ENCODE assay signal across 20 mouse cellular contexts in genomic region chr8:71554001-71554400, GRCm38 (mm10). TPM values are rescaled to one million over a fixed set of nuclear protein-coding genes. Genes with fewer than 3 reads are reported as not detected.
DNase-seq lines count a peak whose midpoint lies in the region; ATAC-seq and TF ChIP-seq lines count a peak whose summit lies in the region.
"Had no signal": no experiment of that assay in that cellular context is flagged by ENCODE, and none has a peak within 500 bp of the region (broad histone marks: within the 10 kb centered on the region; RNA-seq: fewer than 3 reads in every experiment).

No protein-coding gene starts in this region.

- H3K27me3 ChIP-seq in heart, postnatal 0 days (ENCODE audit: control insufficient read depth, insufficient read depth, low read length) = peaks cover 18% of the 10 kb centered on the region
- H3K27me3 ChIP-seq in kidney, postnatal 0 days (ENCODE audit: insufficient read depth, low read length) = peaks cover 7% of the 10 kb centered on the region; the same call in 1 of the 2 replicates
- H3K27me3 ChIP-seq in lung, postnatal 0 days (replicated peaks; ENCODE audit: insufficient read depth, low read length) = 0 out of 2 replicates have a peak, but pooled peaks cover 12% of the 10 kb centered on the region
- H3K27me3 ChIP-seq in MEL (ENCODE audit: control insufficient read depth in 1 of 2, insufficient read depth in 2 of 2, low read length in 2 of 2) = no peaks in the 10 kb centered on the region

- H3K9ac ChIP-seq in heart, postnatal 0 days (replicated peaks; ENCODE audit: low read depth, low read length) = no peak overlapping the region
- H3K9ac ChIP-seq in kidney, postnatal 0 days (ENCODE audit: low read depth, low read length) = no peak overlapping the region
- no peak overlapping the region for H3K9ac ChIP-seq in lung, postnatal 0 days (replicated peaks; ENCODE audit: low read depth)
- no peak overlapping the region for H3K9ac ChIP-seq in MEL (ENCODE audit: control insufficient read depth, low read depth, low read length, poor library complexity, severe bottlenecking)
- H3K9ac ChIP-seq: forebrain, embryonic 13.5 days; forebrain, postnatal 0 days; hindbrain, embryonic 13.5 days had no signal

- H3K4me3 ChIP-seq in heart, postnatal 0 days (ENCODE audit: low read depth, low read length) = no peak overlapping the region
- no peak overlapping the region for H3K4me3 ChIP-seq in kidney, postnatal 0 days (replicated peaks; ENCODE audit: low read depth, low read length)
- H3K4me3 ChIP-seq in lung, postnatal 0 days (ENCODE audit: low read depth, low read length) = no peak overlapping the region
- no peak overlapping the region for H3K4me3 ChIP-seq in MEL (ENCODE audit: control insufficient read depth in 1 of 2, insufficient read depth in 1 of 2, low read depth in 2 of 2, low read length in 2 of 2)
- H3K4me3 ChIP-seq: embryonic facial prominence, embryonic 10.5 days; forebrain, embryonic 13.5 days; hindbrain, embryonic 13.5 days had no signal

- intact Hi-C loops in heart, postnatal 36 days (cut with DNase I) = no loop called here

- no peak for TF ChIP-seq CTCF in heart, postnatal 0 days (IDR thresholded peaks at IDR 0.05; ENCODE audit: low read depth)
- no peak for TF ChIP-seq CTCF in kidney, postnatal 0 days (IDR thresholded peaks at IDR 0.05; ENCODE audit: low read depth)
- TF ChIP-seq CTCF in lung, postnatal 0 days (IDR thresholded peaks at IDR 0.05) = no peak
- TF ChIP-seq CTCF in MEL (IDR thresholded peaks at IDR 0.05 in 2 of 3, conservative IDR thresholded peaks at IDR 0.05 in 1 of 3; ENCODE audit: control insufficient read depth in 1 of 3, insufficient read depth in 1 of 3, low read depth in 2 of 3, low read length in 3 of 3, poor library complexity in 1 of 3, severe bottlenecking in 1 of 3) = no peak

- H3K4me1 ChIP-seq in heart, postnatal 0 days (ENCODE audit: control insufficient read depth, insufficient read depth) = 0 out of 2 replicates have a peak, but pooled peaks cover 4% of the 10 kb centered on the region
- H3K4me1 ChIP-seq in kidney, postnatal 0 days (replicated peaks; ENCODE audit: insufficient read depth, low read length) = 0 out of 2 replicates have a peak, but pooled peaks cover under 1% of the 10 kb centered on the region
- H3K4me1 ChIP-seq in lung, postnatal 0 days (ENCODE audit: insufficient read depth, low read depth, low read length) = peaks cover 6% of the 10 kb centered on the region; the same call in 1 of the 2 replicates
- H3K4me1 ChIP-seq in MEL (ENCODE audit: control insufficient read depth in 1 of 2, insufficient read depth in 2 of 2, low read length in 2 of 2) = peaks cover 5 to 27% of the 10 kb centered on the region in 2 experiments

- peak overlapping the region; percentile 34; the same call in 1 of the 2 replicates for H3K27ac ChIP-seq in heart, postnatal 0 days (ENCODE audit: low read depth)
- H3K27ac ChIP-seq in kidney, postnatal 0 days = peak overlapping the region; percentile 31; the same call in 1 of the 2 replicates
- peak overlapping the region; percentile 51 for H3K27ac ChIP-seq in lung, postnatal 0 days (ENCODE audit: low read length)
- peak overlapping the region; percentile 38 for H3K27ac ChIP-seq in MEL (ENCODE audit: control insufficient read depth, low read depth, low read length)
- H3K27ac ChIP-seq: forebrain, embryonic 13.5 days; hindbrain, embryonic 13.5 days had no signal

- DNase-seq in heart, postnatal 0 days (ENCODE audit: low spot score) = no peak
- DNase-seq in heart, postnatal 36 days = no peak
- no peak for DNase-seq in kidney, postnatal 0 days (ENCODE audit: low spot score)
- no peak for DNase-seq in kidney, adult 8-10 months
- DNase-seq in lung, postnatal 0 days (ENCODE audit: low spot score) = peak; percentile 36
- DNase-seq in lung, postnatal 36 days = no peak
- no peak for DNase-seq in MEL (ENCODE audit: low read depth, low spot score)
- DNase-seq in urinary bladder, adult 2 months (ENCODE audit: low spot score) = no peak
- DNase-seq: adrenal gland, adult 8-10 months; adrenal gland, postnatal 36 days; cerebellum, adult 2 months; cerebellum, postnatal 10 days; forebrain, postnatal 0 days; gastrocnemius, postnatal 14 days had no signal

- H3K4me2 ChIP-seq in heart, postnatal 0 days (ENCODE audit: low read depth, low read length) = no peak overlapping the region
- H3K4me2 ChIP-seq in kidney, postnatal 0 days (ENCODE audit: low read length) = no peak overlapping the region
- H3K4me2 ChIP-seq in lung, postnatal 0 days (replicated peaks; ENCODE audit: low read depth, low read length) = no peak overlapping the region
- H3K4me2 ChIP-seq: forebrain, embryonic 13.5 days; hindbrain, embryonic 13.5 days had no signal

- no peaks in the 10 kb centered on the region for H3K79me2 ChIP-seq in MEL (ENCODE audit: control insufficient read depth, insufficient read depth, low read length, poor library complexity)

- H3K36me3 ChIP-seq in heart, postnatal 0 days (replicated peaks; ENCODE audit: control insufficient read depth, insufficient read depth, low read length) = no peaks in the 10 kb centered on the region
- no peaks in the 10 kb centered on the region for H3K36me3 ChIP-seq in kidney, postnatal 0 days (ENCODE audit: insufficient read depth, low read length)
- no peaks in the 10 kb centered on the region for H3K36me3 ChIP-seq in lung, postnatal 0 days (ENCODE audit: insufficient read depth, low read length)
- H3K36me3 ChIP-seq in MEL (ENCODE audit: control insufficient read depth in 1 of 2, insufficient read depth in 2 of 2, low read length in 2 of 2) = peaks cover 0 to 11% of the 10 kb centered on the region in 2 experiments; a peak in 2 of 4 replicates
- H3K36me3 ChIP-seq: embryonic facial prominence, embryonic 10.5 days had no signal

- TF ChIP-seq POLR2A in MEL (IDR thresholded peaks at IDR 0.05; ENCODE audit: control insufficient read depth in 1 of 2, insufficient read depth in 1 of 2, low read depth in 1 of 2, low read length in 2 of 2, poor library complexity in 1 of 2) = no peak

- H3K9me3 ChIP-seq in heart, postnatal 0 days (replicated peaks; ENCODE audit: control insufficient read depth, low read length) = no peaks in the 10 kb centered on the region
- H3K9me3 ChIP-seq in kidney, postnatal 0 days (replicated peaks; ENCODE audit: low read length) = no peaks in the 10 kb centered on the region
- no peaks in the 10 kb centered on the region for H3K9me3 ChIP-seq in lung, postnatal 0 days (ENCODE audit: low read length)
- H3K9me3 ChIP-seq in MEL (replicated peaks; ENCODE audit: insufficient read depth, low read length) = no peaks in the 10 kb centered on the region
- H3K9me3 ChIP-seq: embryonic facial prominence, embryonic 10.5 days; forebrain, embryonic 13.5 days; hindbrain, embryonic 13.5 days had no signal

- 64% methylated on average over 6 of the region's 6 CpGs for WGBS in heart, postnatal 0 days
- WGBS in kidney, postnatal 0 days = 69% methylated on average over 6 of the region's 6 CpGs
- 52% methylated on average over 6 of the region's 6 CpGs for WGBS in lung, postnatal 0 days

- TF ChIP-seq RAD21 in MEL (IDR thresholded peaks at IDR 0.05; ENCODE audit: low read depth, low read length) = no peak

- no peak for ATAC-seq in heart, postnatal 0 days (ENCODE audit: insufficient read depth, low read depth)
- ATAC-seq in kidney, postnatal 0 days (replicated peaks; ENCODE audit: low FRiP score, low read depth) = no peak
- no peak; the same call in 1 of the 2 replicates for ATAC-seq in lung, postnatal 0 days
- ATAC-seq: forebrain, embryonic 13.5 days; forebrain, postnatal 0 days had no signal

- TF ChIP-seq EP300 in heart, postnatal 0 days (IDR thresholded peaks at IDR 0.05; ENCODE audit: low read depth) = no peak
- no peak for TF ChIP-seq EP300 in lung, postnatal 0 days (IDR thresholded peaks at IDR 0.05)
- no peak; a peak in 1 of 4 replicates for TF ChIP-seq EP300 in MEL (IDR thresholded peaks at IDR 0.05; ENCODE audit: low read depth in 1 of 2, low read length in 2 of 2)

RNA-seq across cellular contexts. Expression of gene Tmem221, which starts 4.7 kb away (rescaled TPM):
- total RNA-seq in heart, postnatal 0 days (2014; rRNA removed; ENCODE audit: low replicate concordance) = 0.08 TPM in 1 of 2 replicates, not detected in the other
- polyA plus RNA-seq in heart, postnatal 0 days (2015; fragmentation: Nextera tagmentation; extraction: Ambion mirVana) = 0.23 and 0.37 TPM in 2 replicates
- under 1 TPM in 1 of 2 experiments, not detected in 1; 0.22 TPM for total RNA-seq in heart, postnatal 36 days (2021)
- polyA plus RNA-seq in kidney, postnatal 0 days (2015; fragmentation: Nextera tagmentation; extraction: Ambion mirVana) = 17.1 and 19.1 TPM in 2 replicates
- polyA plus RNA-seq in lung, postnatal 0 days (2015; fragmentation: Nextera tagmentation; extraction: Ambion mirVana) = 8.5 and 8.7 TPM in 2 replicates
- total RNA-seq in MEL (2012; rRNA removed) = 1.2 and 1.7 TPM in 2 replicates
- 1 to 10 TPM in 1 of 2 experiments, not detected in 1; 5.1 TPM for polyA plus RNA-seq in MEL (2012; ENCODE audit: insufficient read depth in 1 of 2, insufficient read length in 2 of 2, low read depth in 1 of 2, low replicate concordance in 2 of 2, missing spikeins in 1 of 2)
- polyA plus RNA-seq in urinary bladder, adult 2 months (2012; rRNA removed) = 2.3 and 3.0 TPM in 2 replicates
- total RNA-seq: forebrain, postnatal 0 days; gastrocnemius, adult 18-20 months; hematopoietic stem cell, adult 5-6 weeks had no signal
- polyA plus RNA-seq: forebrain, embryonic 13.5 days had no signal

RNA-seq across cellular contexts. Expression of gene Mvb12a, which starts 11.3 kb away (rescaled TPM):
- total RNA-seq in heart, postnatal 0 days (2014; rRNA removed; ENCODE audit: low replicate concordance) = 47.6 and 61.5 TPM in 2 replicates
- 54.4 and 55.3 TPM in 2 replicates for polyA plus RNA-seq in heart, postnatal 0 days (2015; fragmentation: Nextera tagmentation; extraction: Ambion mirVana)
- total RNA-seq in heart, postnatal 36 days (2021) = 10 to 100 TPM; 27.8 to 32.9 TPM
- polyA plus RNA-seq in kidney, postnatal 0 days (2015; fragmentation: Nextera tagmentation; extraction: Ambion mirVana) = 129 and 131 TPM in 2 replicates
- polyA plus RNA-seq in lung, postnatal 0 days (2015; fragmentation: Nextera tagmentation; extraction: Ambion mirVana) = 103 and 112 TPM in 2 replicates
- total RNA-seq in MEL (2012; rRNA removed) = 39.5 and 46.5 TPM in 2 replicates
- polyA plus RNA-seq in MEL (2012; ENCODE audit: insufficient read depth in 1 of 2, insufficient read length in 2 of 2, low read depth in 1 of 2, low replicate concordance in 2 of 2, missing spikeins in 1 of 2) = 10 to 100 TPM in 1 of 2 experiments, not detected in 1; 67.3 TPM
- polyA plus RNA-seq in urinary bladder, adult 2 months (2012; rRNA removed) = 96.1 and 115 TPM in 2 replicates

RNA-seq across cellular contexts. Expression of gene Nxnl1, which starts 12.4 kb away (rescaled TPM):
- 0.50 TPM in 1 of 2 replicates, not detected in the other for total RNA-seq in heart, postnatal 0 days (2014; rRNA removed; ENCODE audit: low replicate concordance)
- 0.12 TPM in 2 replicates for polyA plus RNA-seq in heart, postnatal 0 days (2015; fragmentation: Nextera tagmentation; extraction: Ambion mirVana)
- total RNA-seq in heart, postnatal 36 days (2021) = under 1 TPM in 1 of 2 experiments, not detected in 1; 0.19 TPM
- 0.13 and 0.20 TPM in 2 replicates for polyA plus RNA-seq in kidney, postnatal 0 days (2015; fragmentation: Nextera tagmentation; extraction: Ambion mirVana)
- 0.11 and 0.13 TPM in 2 replicates for polyA plus RNA-seq in lung, postnatal 0 days (2015; fragmentation: Nextera tagmentation; extraction: Ambion mirVana)
- total RNA-seq in MEL (2012; rRNA removed) = 0.04 TPM in 1 of 2 replicates, not detected in the other
- polyA plus RNA-seq in MEL (2012; ENCODE audit: insufficient read depth in 1 of 2, insufficient read length in 2 of 2, low read depth in 1 of 2, low replicate concordance in 2 of 2, missing spikeins in 1 of 2) = 1 to 10 TPM in 1 of 2 experiments, not detected in 1; 1.2 TPM
- 0.01 and 0.04 TPM in 2 replicates for polyA plus RNA-seq in urinary bladder, adult 2 months (2012; rRNA removed)
- total RNA-seq: ES-E14; forebrain, postnatal 0 days; gastrocnemius, adult 18-20 months had no signal
- polyA plus RNA-seq: forebrain, embryonic 13.5 days; forebrain, postnatal 0 days; hindbrain, embryonic 13.5 days had no signal

RNA-seq across cellular contexts. Expression of gene Slc27a1, which starts 14.7 kb away (rescaled TPM):
- 68.4 and 178 TPM in 2 replicates for total RNA-seq in heart, postnatal 0 days (2014; rRNA removed; ENCODE audit: low replicate concordance)
- 62.1 and 68.5 TPM in 2 replicates for polyA plus RNA-seq in heart, postnatal 0 days (2015; fragmentation: Nextera tagmentation; extraction: Ambion mirVana)
- 100 to 1,000 TPM; 171 to 223 TPM for total RNA-seq in heart, postnatal 36 days (2021)
- 50.5 and 53.7 TPM in 2 replicates for polyA plus RNA-seq in kidney, postnatal 0 days (2015; fragmentation: Nextera tagmentation; extraction: Ambion mirVana)
- polyA plus RNA-seq in lung, postnatal 0 days (2015; fragmentation: Nextera tagmentation; extraction: Ambion mirVana) = 26.9 and 27.7 TPM in 2 replicates
- 0.42 and 0.46 TPM in 2 replicates for total RNA-seq in MEL (2012; rRNA removed)
- polyA plus RNA-seq in MEL (2012; ENCODE audit: insufficient read depth in 1 of 2, insufficient read length in 2 of 2, low read depth in 1 of 2, low replicate concordance in 2 of 2, missing spikeins in 1 of 2) = 1 to 10 TPM in 1 of 2 experiments, not detected in 1; 1.3 TPM
- 57.3 and 63.8 TPM in 2 replicates for polyA plus RNA-seq in urinary bladder, adult 2 months (2012; rRNA removed)

RNA-seq across cellular contexts. Expression of gene Bst2, which starts 16.7 kb away (rescaled TPM):
- total RNA-seq in heart, postnatal 0 days (2014; rRNA removed; ENCODE audit: low replicate concordance) = 101 and 109 TPM in 2 replicates
- polyA plus RNA-seq in heart, postnatal 0 days (2015; fragmentation: Nextera tagmentation; extraction: Ambion mirVana) = 42.9 and 43.3 TPM in 2 replicates
- total RNA-seq in heart, postnatal 36 days (2021) = 10 to 100 TPM; 17.1 to 32.9 TPM
- 106 and 124 TPM in 2 replicates for polyA plus RNA-seq in kidney, postnatal 0 days (2015; fragmentation: Nextera tagmentation; extraction: Ambion mirVana)
- polyA plus RNA-seq in lung, postnatal 0 days (2015; fragmentation: Nextera tagmentation; extraction: Ambion mirVana) = 86.2 and 99.8 TPM in 2 replicates
- total RNA-seq in MEL (2012; rRNA removed) = 41.1 and 49.9 TPM in 2 replicates
- 100 to 1,000 TPM in 1 of 2 experiments, not detected in 1; 125 TPM for polyA plus RNA-seq in MEL (2012; ENCODE audit: insufficient read depth in 1 of 2, insufficient read length in 2 of 2, low read depth in 1 of 2, low replicate concordance in 2 of 2, missing spikeins in 1 of 2)
- 110 and 117 TPM in 2 replicates for polyA plus RNA-seq in urinary bladder, adult 2 months (2012; rRNA removed)
